Mouse (Mus musculus) bone marrow, adult 2 months (tissue): ENCODE data around the gene Ltb.

ENCODE experiments used
- CTCF ChIP-seq: fragments of 200-500 bp; IDR thresholded peaks from 2 replicates; pipeline ENCODE4 v1.5.1; 2011; ENCODE audit warnings: low read length, control low read depth; ENCODE audit not compliant: control insufficient read depth, insufficient read depth
- POLR2A ChIP-seq: fragments of 200-500 bp; IDR thresholded peaks from 2 replicates; pipeline ENCODE4 v1.6.1; 2011; ENCODE audit warnings: low read depth, mild to moderate bottlenecking, control low read depth, low read length, borderline replicate concordance; ENCODE audit not compliant: control insufficient read depth

GRCm38 (mm10) chr17:35153077-35153476 lies 41.2 kb upstream of the Ltb start:
- TF ChIP-seq CTCF (no peak), POLR2A (no peak)
